Mouse (Mus musculus): ENCODE results near the gene Dmbx1.

The Dmbx1 gene

GRCm38 (mm10) chr4:115886875-115887274 is 52.9 kb downstream of the Dmbx1 start:
- DNase-seq (ENCODE audit: low spot score in 2 of 2): no peak

GRCm38 (mm10) chr4:115885846-115886245 is 53.9 kb downstream of the Dmbx1 start:
- no peak for DNase-seq (ENCODE audit: low spot score in 2 of 2)

- DNase-seq (ENCODE audit: low spot score in 2 of 2): no peak
Observed at GRCm38 (mm10) chr4:115884022-115884421, 55.7 kb downstream of the Dmbx1 start, which contains the start of gene Kncn. Gene Kncn, plus strand, starts transcription at chr4:115884400.

GRCm38 (mm10) chr4:115882195-115882594 is 57.5 kb downstream of the Dmbx1 start:
- no peak for DNase-seq (ENCODE audit: low spot score in 2 of 2)

GRCm38 (mm10) chr4:115881183-115881582 is 58.5 kb downstream of the Dmbx1 start:
- DNase-seq (ENCODE audit: low spot score in 2 of 2): no peak

GRCm38 (mm10) chr4:115878828-115879227 is 60.9 kb downstream of the Dmbx1 start:
- DNase-seq (ENCODE audit: low spot score in 2 of 2): no peak

- no peak for DNase-seq (ENCODE audit: low spot score in 2 of 2)
Observed at GRCm38 (mm10) chr4:115878216-115878678, 61.5 kb downstream of the Dmbx1 start.

GRCm38 (mm10) chr4:115873231-115873630 is 66.5 kb downstream of the Dmbx1 start:
- no peak for DNase-seq (ENCODE audit: low spot score in 2 of 2)

- no peak for DNase-seq (ENCODE audit: low spot score in 2 of 2)
Observed at GRCm38 (mm10) chr4:115869512-115870210, 70.1 kb downstream of the Dmbx1 start.

All from urinary bladder, postnatal 36 days (tissue).